Mouse (Mus musculus) liver, embryonic 15.5 days (tissue): ENCODE measurements around the gene Rftn1. TPM values are rescaled to one million over a fixed set of nuclear protein-coding genes. Genes with fewer than 3 reads are reported as not detected.
"Not testable (repeated sequence)": the region's sequence is repeated elsewhere in the genome, so short reads cannot be mapped to it uniquely, and the experiment has no call there.

Source experiments
- ATAC-seq: fragments of 200-750 bp; cut with Nextera tagmentation; 2 replicates; pipeline ENCODE4 v1.8.0; 2017; ENCODE audit warnings: moderate number of reproducible peaks, mild to moderate bottlenecking, moderate library complexity; ENCODE audit not compliant: insufficient read depth
- H3K27ac ChIP-seq: fragments of 300-500 bp; sonication (generic); replicated peaks from 2 replicates; pipeline ENCODE4 v1.5.1; 2015; ENCODE audit warnings: mild to moderate bottlenecking, inconsistent platforms
- H3K27me3 ChIP-seq: fragments of 300-500 bp; sonication (generic); 2 replicates; pipeline ENCODE4 v1.6.1; 2015; ENCODE audit warnings: mild to moderate bottlenecking, inconsistent platforms
- H3K36me3 ChIP-seq: fragments of 300-500 bp; sonication (generic); replicated peaks from 2 replicates; pipeline ENCODE4 v1.6.1; 2015; ENCODE audit warnings: moderate library complexity, mild to moderate bottlenecking, inconsistent platforms
- H3K4me1 ChIP-seq: fragments of 300-500 bp; sonication (generic); replicated peaks from 2 replicates; pipeline ENCODE4 v1.6.1; 2015; ENCODE audit warnings: inconsistent platforms
- H3K4me2 ChIP-seq: fragments of 300-500 bp; sonication (generic); 2 replicates; pipeline ENCODE4 v1.6.1; 2015; ENCODE audit warnings: moderate library complexity, mild to moderate bottlenecking, inconsistent platforms
- H3K4me3 ChIP-seq: fragments of 300-500 bp; sonication (generic); replicated peaks from 2 replicates; pipeline ENCODE4 v1.5.1; 2015; ENCODE audit warnings: mild to moderate bottlenecking, inconsistent platforms
- H3K9ac ChIP-seq: fragments of 300-500 bp; sonication (generic); 2 replicates; pipeline ENCODE4 v1.6.1; 2015; ENCODE audit warnings: moderate library complexity, mild to moderate bottlenecking, inconsistent platforms
- H3K9me3 ChIP-seq: fragments of 300-500 bp; sonication (generic); replicated peaks from 2 replicates; pipeline ENCODE4 v1.6.1; 2016; ENCODE audit warnings: inconsistent platforms
- WGBS: fragments of 180-500 bp; shearing (Covaris S2); methylation state at CpG from one replicate; pipeline ENCODE4 v1.1.7; 2015; ENCODE audit warnings: mixed read lengths; ENCODE audit not compliant: insufficient replicate concordance; 5-methylcytosine and 5-hydroxymethylcytosine counted together
- polyA plus RNA-seq: library from polyadenylated mRNA; unstranded; fragments of >200 nt; fragmentation: Nextera tagmentation; extraction: Ambion mirVana; gene quantifications from 2 replicates; pipeline ENCODE4 v1.2.1, GENCODE M21; 2015

Rftn1 gene
- polyA plus RNA-seq, 1 experiment from 2014 or later, result 3.9 TPM

- Histone ChIP-seq H3K4me3 (no peak overlapping the region), H3K36me3 (no peaks in the 10 kb centered on the region), H3K9ac (no peak overlapping the region), H3K4me1 (peaks cover 21% of the 10 kb centered on the region), H3K27me3 (peaks cover 4% of the 10 kb centered on the region; the same call in 1 of the 2 replicates), H3K27ac (no peak overlapping the region), H3K9me3 (no peaks in the 10 kb centered on the region), H3K4me2 (no peak overlapping the region)
- 22% methylated on average over 3 of the region's 3 CpGs for WGBS
- ATAC-seq, result no peak; the same call in 1 of the 2 replicates
These were observed 65.2 kb downstream of the Rftn1 start for GRCm38 (mm10) chr17:50125245-50125798.

- Histone ChIP-seq H3K27me3 (peaks cover 4% of the 10 kb centered on the region; the same call in 1 of the 2 replicates), H3K4me3 (no peak overlapping the region), H3K27ac (no peak overlapping the region), H3K4me1 (peaks cover 21% of the 10 kb centered on the region), H3K36me3 (no peaks in the 10 kb centered on the region), H3K9me3 (no peaks in the 10 kb centered on the region), H3K4me2 (no peak overlapping the region), H3K9ac (no peak overlapping the region)
- ATAC-seq, result no peak
- 62% methylated on average over 4 of the region's 4 CpGs for WGBS
These were observed 65.8 kb downstream of the Rftn1 start for GRCm38 (mm10) chr17:50124708-50125107.

- WGBS, result 50% methylated on average over 8 of the region's 8 CpGs
- no peak overlapping the region for H3K9ac ChIP-seq
- H3K4me1 ChIP-seq, result peaks cover 21% of the 10 kb centered on the region
- H3K27ac ChIP-seq, result no peak overlapping the region
- no peaks in the 10 kb centered on the region for H3K9me3 ChIP-seq
- H3K36me3 ChIP-seq, result no peaks in the 10 kb centered on the region
- no peak for ATAC-seq
- H3K4me3 ChIP-seq, result no peak overlapping the region
- peaks cover 4% of the 10 kb centered on the region; the same call in 1 of the 2 replicates for H3K27me3 ChIP-seq
- H3K4me2 ChIP-seq, result no peak overlapping the region
These were observed 67.9 kb downstream of the Rftn1 start for GRCm38 (mm10) chr17:50122555-50122954.

GRCm38 (mm10) chr17:50120098-50120497 lies 70.4 kb downstream of the Rftn1 start:
- 63% methylated on average over 4 of the region's 4 CpGs for WGBS
- peaks cover 4% of the 10 kb centered on the region; the same call in 1 of the 2 replicates for H3K27me3 ChIP-seq

GRCm38 (mm10) chr17:50117461-50117860 lies 73.0 kb downstream of the Rftn1 start:
- Histone ChIP-seq H3K4me3 (no peak overlapping the region), H3K9me3 (no peaks in the 10 kb centered on the region), H3K9ac (no peak overlapping the region), H3K27me3 (peaks cover 3% of the 10 kb centered on the region; the same call in 1 of the 2 replicates), H3K27ac (no peak overlapping the region), H3K36me3 (no peaks in the 10 kb centered on the region), H3K4me1 (0 out of 2 replicates have a peak, but pooled peaks cover 4% of the 10 kb centered on the region), H3K4me2 (no peak overlapping the region)
- 78% methylated on average over 7 of the region's 7 CpGs for WGBS
- ATAC-seq, result no peak

More at GRCm38 (mm10) chr17:50120098-50120497, 70.4 kb downstream of the Rftn1 start:
- no peak overlapping the region for H3K9ac ChIP-seq
- no peak overlapping the region for H3K27ac ChIP-seq
- H3K36me3 ChIP-seq, result no peaks in the 10 kb centered on the region
- no peaks in the 10 kb centered on the region for H3K9me3 ChIP-seq
- peaks cover 14% of the 10 kb centered on the region; the same call in 1 of the 2 replicates for H3K4me1 ChIP-seq
- no peak overlapping the region for H3K4me3 ChIP-seq
- H3K4me2 ChIP-seq, result no peak overlapping the region
- no peak for ATAC-seq

GRCm38 (mm10) chr17:50116980-50117379 lies 73.5 kb downstream of the Rftn1 start:
- ATAC-seq, result no peak
- WGBS, result 66% methylated on average over 3 of the region's 3 CpGs
- no peak overlapping the region for H3K9ac ChIP-seq
- H3K4me2 ChIP-seq, result no peak overlapping the region
- H3K27me3 ChIP-seq, result no peaks in the 10 kb centered on the region
- H3K4me1 ChIP-seq, result 0 out of 2 replicates have a peak, but pooled peaks cover 4% of the 10 kb centered on the region
- no peak overlapping the region for H3K27ac ChIP-seq
- no peaks in the 10 kb centered on the region for H3K9me3 ChIP-seq
- H3K4me3 ChIP-seq, result no peak overlapping the region
- no peaks in the 10 kb centered on the region for H3K36me3 ChIP-seq

- not testable (repeated sequence) for H3K9ac ChIP-seq, H3K9me3 ChIP-seq, H3K27ac ChIP-seq, ATAC-seq, H3K36me3 ChIP-seq, H3K27me3 ChIP-seq, H3K4me1 ChIP-seq, H3K4me2 ChIP-seq, H3K4me3 ChIP-seq
- WGBS, result 68% methylated on average over 1 of the region's 1 CpGs
These were observed 74.1 kb downstream of the Rftn1 start for GRCm38 (mm10) chr17:50116401-50116800.

- not testable (repeated sequence) for H3K9ac ChIP-seq, H3K4me2 ChIP-seq, H3K9me3 ChIP-seq, H3K36me3 ChIP-seq, H3K27ac ChIP-seq, H3K4me3 ChIP-seq, H3K27me3 ChIP-seq, H3K4me1 ChIP-seq, ATAC-seq
- 82% methylated on average over 3 of the region's 3 CpGs for WGBS
These were observed 74.8 kb downstream of the Rftn1 start for GRCm38 (mm10) chr17:50115716-50116115.

- Histone ChIP-seq H3K36me3 (no peaks in the 10 kb centered on the region), H3K4me3 (no peak overlapping the region), H3K9me3 (no peaks in the 10 kb centered on the region), H3K4me1 (no peaks in the 10 kb centered on the region), H3K9ac (no peak overlapping the region), H3K27ac (no peak overlapping the region), H3K4me2 (no peak overlapping the region), H3K27me3 (no peaks in the 10 kb centered on the region)
- 77% methylated on average over 8 of the region's 8 CpGs for whole genome bisulfite sequencing
- ATAC-seq, result no peak
These were observed 75.8 kb downstream of the Rftn1 start for GRCm38 (mm10) chr17:50114659-50115058.

- Histone ChIP-seq H3K4me3 (no peak overlapping the region), H3K36me3 (no peaks in the 10 kb centered on the region), H3K27ac (no peak overlapping the region), H3K4me1 (no peaks in the 10 kb centered on the region), H3K27me3 (no peaks in the 10 kb centered on the region), H3K9ac (no peak overlapping the region), H3K4me2 (no peak overlapping the region), H3K9me3 (no peaks in the 10 kb centered on the region)
- 58% methylated on average over 14 of the region's 14 CpGs for WGBS
- no peak for ATAC-seq
These were observed 79.6 kb downstream of the Rftn1 start for GRCm38 (mm10) chr17:50110650-50111415.

- H3K9ac ChIP-seq, result no peak overlapping the region
- no peaks in the 10 kb centered on the region for H3K27me3 ChIP-seq
- H3K9me3 ChIP-seq, result no peaks in the 10 kb centered on the region
- H3K27ac ChIP-seq, result no peak overlapping the region
- H3K4me3 ChIP-seq, result no peak overlapping the region
- H3K4me1 ChIP-seq, result no peaks in the 10 kb centered on the region
- ATAC-seq, result no peak
- no peak overlapping the region for H3K4me2 ChIP-seq
- H3K36me3 ChIP-seq, result no peaks in the 10 kb centered on the region
- 83% methylated on average over 10 of the region's 10 CpGs for WGBS
These were observed 83.7 kb downstream of the Rftn1 start for GRCm38 (mm10) chr17:50106811-50107210.
